Mouse (Mus musculus) heart, embryonic 12.5 days (tissue): ENCODE measurements at regions not wholly inside any gene's neighbourhood (a gene's known extent, or its start where the extent isn't known, plus 50 kb on each side); places are given as distances from the start of the nearest gene placed in this dataset.

ENCODE experiments used
- ATAC-seq: fragments of 200-750 bp; cut with Nextera tagmentation; 2 replicates; pipeline ENCODE4 v1.8.0; 2017; ENCODE audit warnings: moderate TSS enrichment, moderate library complexity; ENCODE audit not compliant: insufficient number of reproducible peaks, low FRiP score
- H3K27ac ChIP-seq: fragments of 300-500 bp; sonication (generic); 2 replicates; pipeline ENCODE4 v1.5.1; 2016; ENCODE audit warnings: mild to moderate bottlenecking, moderate library complexity; ENCODE audit not compliant: poor library complexity, severe bottlenecking
- H3K27me3 ChIP-seq: fragments of 300-500 bp; sonication (generic); replicated peaks from 2 replicates; pipeline ENCODE4 v1.6.1; 2016; ENCODE audit warnings: mild to moderate bottlenecking, moderate library complexity
- H3K36me3 ChIP-seq: fragments of 300-500 bp; sonication (generic); 2 replicates; pipeline ENCODE4 v1.6.1; 2016; ENCODE audit warnings: mild to moderate bottlenecking, moderate library complexity
- H3K4me1 ChIP-seq: fragments of 300-500 bp; sonication (generic); replicated peaks from 2 replicates; pipeline ENCODE4 v1.6.1; 2016; ENCODE audit warnings: mild to moderate bottlenecking
- H3K4me2 ChIP-seq: fragments of 300-500 bp; sonication (generic); 2 replicates; pipeline ENCODE4 v1.6.1; 2016; ENCODE audit warnings: mild to moderate bottlenecking, moderate library complexity
- H3K4me3 ChIP-seq: fragments of 300-500 bp; sonication (generic); 2 replicates; pipeline ENCODE4 v1.5.1; 2016; ENCODE audit warnings: mild to moderate bottlenecking
- H3K9ac ChIP-seq: fragments of 300-500 bp; sonication (generic); 2 replicates; pipeline ENCODE4 v1.6.1; 2016; ENCODE audit warnings: mild to moderate bottlenecking, moderate library complexity
- H3K9me3 ChIP-seq: fragments of 300-500 bp; sonication (generic); replicated peaks from 2 replicates; pipeline ENCODE4 v1.6.1; 2016; ENCODE audit warnings: mild to moderate bottlenecking, moderate library complexity
- WGBS: fragments of 180-500 bp; shearing (Covaris S2); methylation state at CpG from one replicate; pipeline ENCODE4 v1.1.7; 2016; 5-methylcytosine and 5-hydroxymethylcytosine counted together

DNA sequence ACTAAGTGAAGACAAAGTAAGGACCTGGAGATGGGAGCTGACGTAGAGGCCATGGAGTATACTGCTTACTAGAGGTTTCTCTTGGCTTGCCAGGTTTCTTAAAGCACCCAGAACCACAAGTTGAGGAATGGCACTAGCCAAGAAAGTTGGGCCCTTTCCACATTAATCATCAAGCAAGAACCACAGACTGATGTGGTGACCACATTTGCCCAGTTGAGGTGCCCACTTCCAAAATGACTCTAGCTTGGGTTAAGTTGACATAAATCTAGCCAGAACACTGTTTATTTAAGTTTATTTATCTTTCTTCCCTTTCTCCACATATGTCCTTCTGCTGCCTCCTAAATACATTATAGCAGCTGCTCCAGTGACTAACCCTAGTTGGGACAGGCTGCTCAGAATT, 866.3 kb downstream of the Tmem114 start:
- H3K4me2 ChIP-seq, result no peak overlapping the region
- H3K27ac ChIP-seq, result no peak overlapping the region
- no peaks in the 10 kb centered on the region for H3K9me3 ChIP-seq
- ATAC-seq, result no peak
- no peak overlapping the region for H3K9ac ChIP-seq
- no peak overlapping the region for H3K4me3 ChIP-seq
- no peaks in the 10 kb centered on the region for H3K36me3 ChIP-seq
- WGBS, result 82% methylated on average over 1 of the region's 1 CpGs
- H3K27me3 ChIP-seq, result no peaks in the 10 kb centered on the region
- no peaks in the 10 kb centered on the region for H3K4me1 ChIP-seq

- ATAC-seq, result no peak
- 73% methylated on average over 9 of the region's 9 CpGs for WGBS
- Histone ChIP-seq H3K27me3 (no peaks in the 10 kb centered on the region), H3K9ac (no peak overlapping the region), H3K4me1 (no peaks in the 10 kb centered on the region), H3K4me3 (no peak overlapping the region), H3K4me2 (no peak overlapping the region), H3K27ac (no peak overlapping the region), H3K9me3 (no peaks in the 10 kb centered on the region), H3K36me3 (no peaks in the 10 kb centered on the region)
These were observed 869.0 kb downstream of the Tmem114 start for GRCm38 (mm10) chr16:7555911-7556310.

DNA sequence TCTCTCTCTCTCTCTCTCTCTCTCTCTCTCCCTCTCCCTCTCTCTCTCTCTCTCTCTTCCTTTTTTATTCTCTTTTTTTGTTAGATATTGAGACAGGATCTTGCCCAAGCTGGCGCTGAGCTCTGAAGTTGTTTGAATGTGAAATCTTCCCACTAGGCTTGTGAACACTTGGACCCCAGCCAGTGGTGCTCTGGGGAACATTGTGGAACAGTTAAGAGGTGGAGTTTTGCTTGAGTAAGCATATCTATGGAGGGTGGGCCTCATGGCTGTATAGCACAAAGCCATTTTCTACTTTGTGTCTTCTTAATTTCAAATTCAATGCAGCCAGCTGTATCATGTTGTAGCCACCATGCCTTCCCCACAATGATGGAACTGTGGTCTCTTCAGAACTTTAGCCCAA, 875.4 kb downstream of the Tmem114 start:
- H3K4me3 ChIP-seq, result no peak overlapping the region
- no peak for ATAC-seq

GRCm38 (mm10) chr16:7544067-7544466, 880.9 kb downstream of the Tmem114 start:
- Histone ChIP-seq H3K27me3 (no peaks in the 10 kb centered on the region), H3K4me1 (no peaks in the 10 kb centered on the region), H3K4me2 (no peak overlapping the region), H3K36me3 (no peaks in the 10 kb centered on the region), H3K4me3 (no peak overlapping the region), H3K9me3 (0 out of 2 replicates have a peak, but pooled peaks cover 3% of the 10 kb centered on the region), H3K9ac (no peak overlapping the region), H3K27ac (no peak overlapping the region)
- ATAC-seq, result no peak
- WGBS, result 77% methylated on average over 4 of the region's 4 CpGs

More for the DNA sequence above, 875.4 kb downstream of the Tmem114 start:
- WGBS, result 61% methylated on average over 1 of the region's 1 CpGs
- H3K4me1 ChIP-seq, result no peaks in the 10 kb centered on the region
- H3K36me3 ChIP-seq, result no peaks in the 10 kb centered on the region
- no peaks in the 10 kb centered on the region for H3K27me3 ChIP-seq
- H3K4me2 ChIP-seq, result no peak overlapping the region
- 0 out of 2 replicates have a peak, but pooled peaks cover 3% of the 10 kb centered on the region for H3K9me3 ChIP-seq
- H3K9ac ChIP-seq, result no peak overlapping the region
- H3K27ac ChIP-seq, result no peak overlapping the region

- H3K9ac ChIP-seq, result no peak overlapping the region
- H3K9me3 ChIP-seq, result no peaks in the 10 kb centered on the region
These were observed 895.1 kb downstream of the Tmem114 start for GRCm38 (mm10) chr16:7529811-7530210.

DNA sequence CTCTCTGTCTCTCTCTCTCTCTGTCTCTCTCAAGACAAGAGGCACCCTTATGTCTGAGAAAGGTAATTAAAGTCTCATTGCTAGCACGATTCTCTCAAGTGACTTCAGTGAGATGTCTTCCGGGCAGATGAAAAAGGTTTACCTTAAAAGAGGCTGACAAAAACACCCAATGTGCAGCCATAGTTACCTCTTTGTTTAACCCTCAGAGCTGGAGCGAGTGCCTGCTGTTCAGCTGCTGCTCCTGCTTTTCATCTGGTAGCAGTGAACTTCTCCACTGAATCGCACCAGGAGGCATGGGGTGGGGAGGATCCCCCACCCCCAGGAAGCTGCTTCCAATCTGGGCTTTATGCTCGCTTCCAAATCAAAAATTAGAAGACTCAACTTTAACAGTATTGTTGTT, 896.0 kb downstream of the Tmem114 start:
- Histone ChIP-seq H3K9ac (no peak overlapping the region), H3K4me2 (no peak overlapping the region), H3K36me3 (no peaks in the 10 kb centered on the region), H3K27me3 (no peaks in the 10 kb centered on the region), H3K4me1 (no peaks in the 10 kb centered on the region), H3K4me3 (no peak overlapping the region), H3K9me3 (0 out of 2 replicates have a peak, but pooled peaks cover 3% of the 10 kb centered on the region), H3K27ac (no peak overlapping the region)
- WGBS, result 58% methylated on average over 5 of the region's 5 CpGs
- no peak for ATAC-seq

More at GRCm38 (mm10) chr16:7529811-7530210, 895.1 kb downstream of the Tmem114 start:
- H3K4me1 ChIP-seq, result no peaks in the 10 kb centered on the region
- WGBS, result 83% methylated on average over 2 of the region's 2 CpGs
- no peak for ATAC-seq
- no peak overlapping the region for H3K4me2 ChIP-seq
- no peak overlapping the region for H3K4me3 ChIP-seq
- no peak overlapping the region for H3K27ac ChIP-seq
- H3K27me3 ChIP-seq, result no peaks in the 10 kb centered on the region
- no peaks in the 10 kb centered on the region for H3K36me3 ChIP-seq

GRCm38 (mm10) chr16:7527923-7528776, 896.8 kb downstream of the Tmem114 start:
- no peaks in the 10 kb centered on the region for H3K4me1 ChIP-seq
- no peak overlapping the region for H3K9ac ChIP-seq
- H3K4me2 ChIP-seq, result no peak overlapping the region
- 69% methylated on average over 6 of the region's 6 CpGs for whole genome bisulfite sequencing
- H3K36me3 ChIP-seq, result no peaks in the 10 kb centered on the region
- H3K9me3 ChIP-seq, result 0 out of 2 replicates have a peak, but pooled peaks cover 3% of the 10 kb centered on the region
- no peak for ATAC-seq
- H3K27ac ChIP-seq, result no peak overlapping the region
- H3K27me3 ChIP-seq, result no peaks in the 10 kb centered on the region
- H3K4me3 ChIP-seq, result no peak overlapping the region

GRCm38 (mm10) chr16:7518711-7519110, 906.2 kb downstream of the Tmem114 start:
- H3K9me3 ChIP-seq, result peaks cover 34% of the 10 kb centered on the region
- no peak overlapping the region for H3K27ac ChIP-seq
- no peak overlapping the region for H3K4me3 ChIP-seq
- H3K4me2 ChIP-seq, result no peak overlapping the region
- H3K36me3 ChIP-seq, result no peaks in the 10 kb centered on the region
- H3K4me1 ChIP-seq, result no peaks in the 10 kb centered on the region
- ATAC-seq, result no peak
- no peak overlapping the region for H3K9ac ChIP-seq
- no peaks in the 10 kb centered on the region for H3K27me3 ChIP-seq
- 65% methylated on average over 2 of the region's 2 CpGs for WGBS
